Mouse (Mus musculus) common myeloid progenitor, adult 5-6 weeks (primary cell): ENCODE measurements around the gene Ogg1. TPM values are rescaled to one million over a fixed set of nuclear protein-coding genes. Genes with fewer than 3 reads are reported as not detected.
"Not testable (repeated sequence)": the region's sequence is repeated elsewhere in the genome, so short reads cannot be mapped to it uniquely, and the experiment has no call there.

Source experiments
- ATAC-seq: replicated peaks from 2 replicates; pipeline ENCODE4 v1.8.0; 2016; ENCODE audit warnings: low read depth, mild to moderate bottlenecking, moderate TSS enrichment, inconsistent platforms; ENCODE audit not compliant: poor library complexity, severe bottlenecking
- total RNA-seq: library from RNA; stranded (forward); fragments of 200-1000, 187-1606 nt; gene quantifications from 2 replicates; pipeline ENCODE4 v1.2.3, GENCODE M21; 2017

Gene Ogg1
- total RNA-seq, 1 experiment from 2014 or later = 11.7 TPM

DNA sequence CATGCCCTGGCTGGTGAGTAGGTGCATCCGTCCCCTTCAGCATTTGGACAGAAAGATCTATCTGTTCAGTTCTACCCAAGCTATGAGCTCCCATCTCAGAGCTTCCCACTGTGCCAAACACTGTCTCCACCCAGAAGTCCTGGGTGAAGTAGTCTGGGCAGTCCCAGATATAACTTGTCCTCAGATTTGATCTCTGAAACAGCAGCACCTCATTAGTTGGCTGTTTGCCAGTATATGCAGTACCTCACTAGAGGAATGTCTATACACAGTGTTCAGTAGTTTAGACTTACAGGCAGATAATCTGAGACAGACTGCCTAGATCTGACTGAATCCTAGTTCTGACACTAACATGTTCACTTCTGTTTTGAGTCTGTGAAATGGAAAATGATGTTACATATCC, 2.6 kb downstream of the Ogg1 start:
- no peak for ATAC-seq

DNA sequence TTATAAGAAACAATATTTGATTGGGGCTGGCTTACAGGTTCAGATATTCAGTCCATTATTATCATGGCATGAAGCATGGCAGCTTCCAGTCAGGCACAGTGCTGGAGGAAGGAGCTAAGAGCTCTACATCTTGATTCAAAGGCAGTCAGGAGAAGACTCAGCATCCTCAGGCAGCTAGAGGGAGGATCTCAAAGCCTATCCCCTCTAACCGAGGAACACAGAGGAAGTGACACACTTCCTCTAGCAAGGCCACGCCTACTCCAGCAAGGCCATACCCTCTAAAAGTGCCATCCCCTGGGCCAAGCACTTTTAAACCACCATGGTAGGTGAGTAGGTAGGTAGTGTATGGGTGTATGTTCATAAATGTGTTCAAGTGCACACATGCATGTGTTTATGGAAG, 3.8 kb downstream of the Ogg1 start:
- peak; percentile 68 for ATAC-seq

- no peak for ATAC-seq
These were observed 4.9 kb downstream of the Ogg1 start for GRCm38 (mm10) chr6:113331721-113332120.

GRCm38 (mm10) chr6:113332734-113333133, 6.0 kb downstream of the Ogg1 start:
- not testable (repeated sequence) for ATAC-seq

DNA sequence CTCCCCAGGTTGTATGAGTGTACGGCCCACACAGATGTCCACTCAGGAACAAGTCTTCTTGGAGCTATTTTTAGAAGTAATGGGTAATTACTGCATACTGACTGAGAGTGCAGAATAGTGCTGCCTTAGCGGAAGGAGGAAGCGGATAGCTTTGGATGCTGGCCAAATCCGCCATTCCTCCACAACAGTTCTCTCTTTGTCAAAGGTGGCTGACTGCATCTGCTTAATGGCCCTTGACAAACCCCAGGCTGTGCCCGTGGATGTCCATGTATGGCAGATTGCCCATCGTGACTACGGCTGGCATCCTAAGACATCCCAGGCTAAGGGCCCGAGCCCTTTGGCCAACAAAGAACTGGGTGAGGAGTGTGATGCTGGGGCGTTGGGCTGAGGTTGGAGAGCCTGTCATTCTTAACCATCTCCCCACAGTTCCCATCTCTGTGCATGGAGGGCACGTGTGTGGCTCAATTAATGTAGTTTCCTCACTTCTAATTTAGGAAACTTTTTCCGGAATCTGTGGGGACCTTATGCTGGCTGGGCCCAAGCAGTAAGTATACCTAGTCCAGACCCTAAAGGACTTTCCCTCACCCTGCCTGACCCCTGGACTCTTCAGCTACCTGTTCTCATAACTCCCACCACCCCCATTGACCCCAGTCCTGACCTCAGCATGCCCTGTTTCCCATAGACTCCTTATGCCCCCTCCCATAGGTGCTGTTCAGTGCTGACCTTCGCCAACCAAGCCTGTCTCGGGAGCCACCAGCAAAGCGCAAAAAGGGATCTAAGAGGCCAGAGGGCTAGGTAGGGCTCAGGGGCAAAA, 6.6 kb downstream of the Ogg1 start:
- ATAC-seq = no peak

DNA sequence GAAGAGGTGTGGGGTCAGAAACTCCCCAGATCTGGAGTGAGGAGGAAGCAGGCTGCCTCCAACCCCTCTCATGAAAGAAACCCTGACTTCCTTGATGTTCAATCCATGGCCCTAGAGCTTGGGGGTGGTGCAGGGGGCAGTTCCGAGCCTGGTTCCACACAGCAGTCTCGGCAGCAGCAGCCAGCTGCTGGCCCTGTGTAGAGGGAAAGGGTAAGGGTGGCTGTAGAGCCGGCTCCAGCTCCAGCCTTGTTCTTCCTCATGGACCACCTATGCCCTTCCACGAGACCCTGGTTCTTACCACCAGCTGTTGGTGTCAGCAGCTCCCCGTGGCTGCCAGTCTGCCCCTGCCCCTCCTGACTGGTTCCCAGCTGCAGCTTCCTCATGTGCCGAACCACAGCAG, 7.4 kb downstream of the Ogg1 start:
- ATAC-seq = no peak

- ATAC-seq = 0 out of 2 replicates have a peak, but pooled peaks have one; percentile 13
These were observed 10.3 kb downstream of the Ogg1 start for GRCm38 (mm10) chr6:113336852-113337620.

DNA sequence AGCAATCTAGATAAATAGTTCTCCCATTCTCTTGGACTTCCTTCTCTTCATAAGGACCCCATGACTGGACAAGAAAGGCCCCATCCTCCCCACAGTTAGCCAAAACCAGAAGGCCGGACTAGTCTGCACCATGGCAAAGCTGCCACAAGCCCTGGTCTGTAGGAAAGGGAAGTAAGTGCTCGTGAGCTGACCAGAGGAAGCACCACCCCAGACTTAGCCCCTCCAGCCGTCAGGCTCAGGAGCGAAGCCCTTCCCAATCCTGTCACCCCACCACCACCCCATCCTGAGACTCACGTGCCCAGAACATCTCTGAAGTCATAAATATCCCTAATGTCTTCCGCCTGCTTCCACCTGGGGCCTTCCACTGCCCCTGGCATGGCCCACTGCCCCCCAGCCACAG, 14.8 kb downstream of the Ogg1 start:
- peak; percentile 48 for ATAC-seq

DNA sequence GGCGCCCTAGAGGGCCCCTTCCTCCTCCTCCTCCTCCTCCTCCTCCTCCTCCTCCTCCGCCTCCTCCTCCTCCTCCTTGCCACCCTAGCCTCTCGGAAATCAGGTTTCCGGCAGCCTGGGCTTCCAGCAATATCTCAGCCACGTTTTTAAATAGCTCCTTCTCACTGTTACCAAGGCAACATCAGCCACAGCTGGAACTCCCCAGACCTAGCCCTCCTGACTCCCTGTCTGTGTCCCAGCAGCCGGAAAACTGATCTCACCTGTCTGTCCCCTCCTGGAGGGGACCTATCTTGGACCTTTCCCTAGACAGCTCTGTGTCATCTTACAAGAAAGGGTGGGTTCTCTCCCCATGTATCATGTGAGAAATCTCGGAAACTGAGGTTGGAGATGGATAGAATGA, 15.5 kb downstream of the Ogg1 start:
- 0 out of 2 replicates have a peak, but pooled peaks have one; percentile 19 for ATAC-seq

- ATAC-seq = peak; percentile 83
These were observed 16.7 kb downstream of the Ogg1 start, which contains the start of gene Camk1 for GRCm38 (mm10) chr6:113343177-113344092. Gene Camk1, minus strand, starts transcription at chr6:113343984.

DNA sequence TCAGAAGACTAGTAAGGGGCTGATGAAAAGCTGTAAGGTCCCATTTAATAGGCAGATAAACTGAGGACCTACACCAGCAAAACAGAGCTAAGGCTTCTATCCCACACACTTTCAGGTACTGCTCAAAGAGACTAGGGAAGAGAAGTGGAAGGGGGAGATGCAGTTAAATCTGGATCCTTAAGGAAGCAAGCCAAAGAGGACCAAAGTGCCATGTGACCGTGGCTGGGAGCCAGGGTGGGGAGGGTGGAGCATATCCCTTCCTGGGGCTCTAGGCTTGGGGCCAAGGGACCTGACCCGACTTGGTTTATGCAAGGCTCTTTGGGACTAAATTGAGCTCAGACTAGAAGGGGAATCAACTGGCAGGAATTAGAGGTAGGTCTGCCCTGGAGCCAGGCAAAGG, 17.5 kb downstream of the Ogg1 start:
- no peak for ATAC-seq

DNA sequence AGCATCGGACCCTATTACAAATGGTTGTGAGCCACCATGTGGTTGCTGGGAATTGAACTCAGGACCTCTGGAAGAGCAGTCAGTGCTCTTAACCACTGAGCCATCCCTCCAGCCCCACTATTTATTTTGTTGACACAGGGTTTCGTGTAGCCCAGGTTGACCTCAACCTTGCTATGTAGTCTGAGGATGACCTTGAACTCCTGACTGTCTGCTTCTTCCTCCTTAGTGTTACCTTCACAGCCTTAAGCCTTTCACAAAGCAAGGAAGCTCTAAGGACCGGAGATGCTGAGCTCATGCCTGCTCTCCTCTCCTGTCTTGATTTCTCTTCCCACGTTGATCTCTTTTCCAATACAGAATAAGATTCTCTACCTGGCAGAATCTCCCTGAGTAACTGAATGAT, 20.1 kb downstream of the Ogg1 start:
- no peak for ATAC-seq

DNA sequence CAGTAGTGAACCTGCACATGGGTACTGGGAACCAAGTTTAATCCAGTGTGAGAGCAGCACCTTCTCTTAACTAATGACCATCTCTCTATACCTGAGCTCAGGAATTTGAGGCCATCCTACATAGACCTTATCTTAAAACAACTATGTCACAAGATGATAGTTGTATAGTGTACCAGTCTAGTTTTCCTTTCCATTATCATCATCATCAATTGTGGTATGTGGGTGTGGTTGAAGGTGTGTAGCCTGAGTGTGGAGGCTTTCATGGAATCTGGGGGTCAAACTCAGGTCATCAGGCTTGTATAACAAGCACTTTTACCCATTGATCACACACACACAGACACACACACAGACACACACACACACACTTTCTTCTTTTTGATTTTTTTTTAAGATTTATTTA, 23.8 kb downstream of the Ogg1 start:
- no peak for ATAC-seq

GRCm38 (mm10) chr6:113351161-113351560, 24.4 kb downstream of the Ogg1 start:
- no peak for ATAC-seq

DNA sequence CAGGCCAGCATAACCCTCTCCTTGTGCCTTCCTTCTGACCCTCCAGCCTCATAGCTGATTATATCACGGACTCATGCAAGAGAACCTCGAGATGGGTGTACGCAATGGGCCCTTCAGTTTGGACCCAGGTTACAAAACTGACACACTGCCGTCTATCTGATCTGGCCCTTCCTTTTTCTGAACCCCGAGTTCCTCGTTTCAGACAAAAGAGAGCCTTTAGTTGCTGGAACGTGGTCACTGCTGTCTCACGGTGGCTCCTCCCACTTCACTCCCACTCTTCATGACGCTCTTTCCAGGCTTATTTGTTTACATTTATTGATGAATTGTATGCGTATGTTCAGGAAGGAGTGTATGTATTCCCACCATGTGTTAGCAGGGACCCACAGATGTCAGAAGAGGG, 24.9 kb downstream of the Ogg1 start:
- ATAC-seq = peak; percentile 84

DNA sequence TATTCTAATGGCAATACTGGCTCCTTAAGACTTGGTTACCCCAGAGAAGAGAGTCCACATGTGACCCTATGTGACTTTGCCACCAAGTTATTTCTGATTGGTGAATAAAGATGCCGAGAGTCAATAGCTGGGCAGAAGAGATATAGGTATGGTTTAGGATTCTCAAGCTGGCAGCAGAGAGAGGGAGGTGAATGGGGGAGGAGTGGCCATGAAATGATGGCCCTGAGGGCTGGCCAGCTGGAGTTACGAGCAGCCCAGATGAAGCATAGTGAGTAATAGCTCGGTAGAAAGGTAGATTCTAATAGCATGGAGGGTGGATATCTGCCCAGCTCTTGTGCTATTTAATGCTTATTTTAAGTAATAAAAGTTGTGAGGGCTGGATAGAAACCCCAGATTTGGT, 26.0 kb downstream of the Ogg1 start:
- ATAC-seq = no peak

DNA sequence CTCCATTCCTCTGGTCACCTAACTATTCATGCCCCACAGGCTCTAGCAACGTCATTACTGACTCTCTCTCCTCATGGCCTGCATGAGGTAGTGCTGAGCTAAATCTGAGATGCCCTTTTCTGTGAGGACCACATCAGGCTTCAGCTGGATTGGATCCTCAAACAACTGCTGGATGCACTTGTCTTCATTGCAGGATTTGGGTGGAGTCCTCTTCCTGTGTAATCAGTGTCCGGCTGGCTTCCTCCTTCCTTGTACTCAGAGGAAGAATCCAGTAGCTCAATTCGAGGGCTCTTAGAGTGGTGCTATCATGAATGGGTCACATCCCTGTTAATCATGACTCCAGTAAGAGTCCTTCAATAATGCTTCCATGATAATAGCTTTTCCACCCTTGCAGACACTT, 26.9 kb downstream of the Ogg1 start:
- no peak for ATAC-seq

DNA sequence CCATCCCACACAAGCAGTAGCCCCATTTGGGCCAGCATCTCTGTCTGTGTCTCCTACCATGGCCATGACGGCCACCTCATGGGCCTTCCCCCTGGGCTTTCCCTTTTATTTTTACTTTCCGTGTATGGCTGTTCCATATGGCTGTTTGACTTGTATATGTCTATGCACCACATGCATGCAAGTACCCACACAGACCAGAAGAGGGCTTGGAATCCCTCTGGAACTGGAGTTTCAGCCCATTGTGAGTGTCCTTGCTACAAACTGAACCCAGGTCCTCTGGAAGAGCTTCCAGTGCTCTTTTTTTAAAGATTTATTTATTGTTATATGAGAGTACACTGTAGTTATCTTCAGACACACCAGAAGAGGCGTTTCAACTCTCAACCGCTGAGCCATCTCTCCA, 34.7 kb downstream of the Ogg1 start:
- ATAC-seq = 0 out of 2 replicates have a peak, but pooled peaks have one; percentile 39

DNA sequence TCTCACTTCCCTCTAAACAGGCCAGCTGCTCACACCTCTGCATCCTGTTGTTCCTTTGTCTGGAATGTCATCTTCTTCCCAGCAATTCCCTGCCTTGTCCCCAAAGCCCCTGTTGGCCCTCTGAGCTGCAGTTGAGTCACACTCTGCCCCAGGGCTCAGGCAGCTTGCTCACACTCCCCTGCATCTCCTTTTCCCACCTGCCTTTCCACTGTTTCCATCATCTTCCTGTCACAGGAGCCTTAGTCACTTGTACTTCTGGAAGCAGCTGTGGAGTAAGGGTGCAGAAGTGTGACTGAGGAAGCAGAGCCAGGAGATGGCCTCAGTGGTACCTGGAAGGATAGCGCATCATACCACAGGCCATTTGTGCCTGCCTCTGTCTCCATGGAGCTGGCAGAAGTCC, 35.5 kb downstream of the Ogg1 start:
- ATAC-seq = no peak

GRCm38 (mm10) chr6:113364518-113365135, 37.9 kb downstream of the Ogg1 start:
- no peak for ATAC-seq
